Mouse (Mus musculus) lung, embryonic 14.5 days (tissue): ENCODE results near the gene Srr. TPM values are rescaled to one million over a fixed set of nuclear protein-coding genes. Genes with fewer than 3 reads are reported as not detected.
A peak's percentile ranks its signal among the peaks of the same experiment; 100 is the strongest.

Experiments used
- ATAC-seq: fragments of 200-750 bp; cut with Nextera tagmentation; 2 replicates; pipeline ENCODE4 v1.8.0; 2017; ENCODE audit warnings: mild to moderate bottlenecking, moderate TSS enrichment, moderate library complexity; ENCODE audit not compliant: insufficient read depth
- DNase-seq: peaks from one replicate; pipeline ENCODE4 v3.0.0-alpha.2; 2015
- H3K27ac ChIP-seq: fragments of 300-500 bp; sonication (generic); 2 replicates; pipeline ENCODE4 v1.5.1; 2014; ENCODE audit warnings: low read depth, mild to moderate bottlenecking, moderate library complexity
- H3K27me3 ChIP-seq: fragments of 300-500 bp; sonication (generic); 2 replicates; pipeline ENCODE4 v1.6.1; 2014; ENCODE audit warnings: low read length, control low read depth; ENCODE audit not compliant: insufficient read depth
- H3K36me3 ChIP-seq: fragments of 300-500 bp; sonication (generic); 2 replicates; pipeline ENCODE4 v1.6.1; 2014; ENCODE audit warnings: control low read depth; ENCODE audit not compliant: insufficient read depth
- H3K4me1 ChIP-seq: fragments of 300-500 bp; sonication (generic); 2 replicates; pipeline ENCODE4 v1.6.1; 2014; ENCODE audit warnings: antibody characterized with exemption, control low read depth; ENCODE audit not compliant: insufficient read depth
- H3K4me2 ChIP-seq: fragments of 300-500 bp; sonication (generic); 2 replicates; pipeline ENCODE4 v1.6.1; 2014; ENCODE audit warnings: mild to moderate bottlenecking
- H3K4me3 ChIP-seq: fragments of 300-500 bp; sonication (generic); 2 replicates; pipeline ENCODE4 v1.5.1; 2014; ENCODE audit warnings: low read depth, low read length
- H3K9ac ChIP-seq: fragments of 300-500 bp; sonication (generic); 2 replicates; pipeline ENCODE4 v1.6.1; 2014
- H3K9me3 ChIP-seq: fragments of 300-500 bp; sonication (generic); 2 replicates; pipeline ENCODE4 v1.6.1; 2016; ENCODE audit warnings: low read depth, low read length, control low read depth
- CTCF ChIP-seq: IDR thresholded peaks from 2 replicates; pipeline ENCODE4 v1.5.1; 2016; ENCODE audit warnings: antibody characterized with exemption, low read depth
- WGBS: fragments of 180-500 bp; shearing (Covaris S2); extraction: QIAGEN DNeasy Blood & Tissue Kit; methylation state at CpG from one replicate; pipeline ENCODE4 v1.1.7; 2014; 5-methylcytosine and 5-hydroxymethylcytosine counted together
- polyA plus RNA-seq: library from polyadenylated mRNA; unstranded; fragments of >200 nt; fragmentation: Nextera tagmentation; extraction: Ambion mirVana; gene quantifications from 2 replicates; pipeline ENCODE4 v1.2.1, GENCODE M21; 2014

Srr gene
- polyA plus RNA-seq, 1 experiment from 2014 or later = 23.6 TPM

DNA sequence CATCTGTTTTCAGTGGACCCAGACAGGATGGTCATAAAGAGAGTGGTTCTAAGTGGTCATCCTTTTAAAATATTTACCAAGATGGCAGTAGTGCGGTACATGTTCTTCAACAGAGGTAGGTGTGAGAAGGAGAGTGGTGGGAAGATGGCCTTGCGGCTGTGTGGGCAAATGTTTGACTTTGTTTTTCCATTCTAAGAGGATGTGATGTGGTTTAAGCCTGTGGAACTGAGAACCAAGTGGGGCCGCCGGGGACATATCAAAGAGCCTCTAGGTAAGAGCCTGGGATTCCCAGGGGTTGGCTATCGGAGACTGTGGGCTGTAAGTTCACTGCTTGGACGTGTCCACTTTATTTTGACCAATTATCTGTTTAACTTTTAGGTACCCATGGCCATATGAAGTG, 17.9 kb downstream of the Srr start:
- no peak overlapping the region for H3K4me2 ChIP-seq
- H3K27ac ChIP-seq = no peak overlapping the region
- H3K9me3 ChIP-seq = no peaks in the 10 kb centered on the region
- H3K27me3 ChIP-seq = no peaks in the 10 kb centered on the region
- peaks cover 77% of the 10 kb centered on the region for H3K36me3 ChIP-seq
- no peak overlapping the region for H3K4me3 ChIP-seq
- H3K9ac ChIP-seq = no peak overlapping the region
- WGBS = 90% methylated on average over 6 of the region's 6 CpGs
- ATAC-seq = no peak
- no peaks in the 10 kb centered on the region for H3K4me1 ChIP-seq
- no peak for TF ChIP-seq CTCF
- DNase-seq = no peak

DNA sequence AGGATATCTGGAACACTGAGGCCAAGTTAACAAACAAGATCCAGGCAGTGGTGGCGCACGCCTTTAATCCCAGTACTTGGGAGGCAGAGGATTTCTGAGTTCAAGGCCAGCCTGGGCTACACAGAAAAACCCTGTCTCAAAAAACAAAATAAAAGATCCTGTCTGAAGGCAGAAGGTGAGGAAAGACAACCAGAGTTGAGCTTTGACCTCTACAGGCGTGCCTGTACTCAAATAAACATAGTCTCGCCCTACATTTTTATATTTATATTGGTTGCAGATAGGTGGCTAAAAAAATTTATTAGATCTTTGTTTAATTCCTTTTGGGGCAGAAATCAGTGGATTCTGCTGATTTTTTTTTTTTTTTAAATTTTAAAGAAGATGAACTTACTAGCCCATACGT, 23.3 kb downstream of the Srr start:
- Histone ChIP-seq H3K4me3 (no peak overlapping the region), H3K9me3 (no peaks in the 10 kb centered on the region), H3K27ac (no peak overlapping the region), H3K27me3 (no peaks in the 10 kb centered on the region), H3K36me3 (peaks cover 80% of the 10 kb centered on the region), H3K9ac (no peak overlapping the region), H3K4me2 (no peak overlapping the region), H3K4me1 (no peaks in the 10 kb centered on the region)
- ATAC-seq = no peak
- no peak for TF ChIP-seq CTCF
- WGBS = 80% methylated on average over 5 of the region's 5 CpGs
- no peak for DNase-seq

DNA sequence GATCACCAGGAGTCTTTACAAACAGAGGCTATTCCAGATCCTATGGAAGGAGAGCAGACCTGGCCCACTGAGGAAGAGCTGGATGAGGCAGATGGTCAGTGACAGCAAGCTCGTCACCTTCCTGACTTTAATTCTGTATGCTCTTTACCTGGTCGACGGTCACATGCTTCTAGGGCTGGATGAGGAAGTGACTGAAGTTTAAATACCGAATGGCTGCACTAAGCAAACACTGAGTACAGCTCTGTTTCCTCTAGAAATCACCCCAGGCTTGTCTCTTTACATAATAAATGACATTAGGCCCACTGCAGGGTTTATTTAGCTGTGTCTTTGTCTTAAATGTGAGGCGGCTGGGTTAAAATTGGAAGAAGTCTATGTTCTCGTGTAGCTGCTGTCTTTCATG, 24.2 kb downstream of the Srr start:
- no peak overlapping the region for H3K9ac ChIP-seq
- TF ChIP-seq CTCF = no peak
- ATAC-seq = no peak
- H3K27ac ChIP-seq = no peak overlapping the region
- H3K27me3 ChIP-seq = no peaks in the 10 kb centered on the region
- H3K9me3 ChIP-seq = no peaks in the 10 kb centered on the region
- WGBS = 79% methylated on average over 6 of the region's 6 CpGs
- DNase-seq = no peak
- H3K4me3 ChIP-seq = no peak overlapping the region
- no peak overlapping the region for H3K4me2 ChIP-seq
- H3K4me1 ChIP-seq = no peaks in the 10 kb centered on the region
- H3K36me3 ChIP-seq = peaks cover 72% of the 10 kb centered on the region

DNA sequence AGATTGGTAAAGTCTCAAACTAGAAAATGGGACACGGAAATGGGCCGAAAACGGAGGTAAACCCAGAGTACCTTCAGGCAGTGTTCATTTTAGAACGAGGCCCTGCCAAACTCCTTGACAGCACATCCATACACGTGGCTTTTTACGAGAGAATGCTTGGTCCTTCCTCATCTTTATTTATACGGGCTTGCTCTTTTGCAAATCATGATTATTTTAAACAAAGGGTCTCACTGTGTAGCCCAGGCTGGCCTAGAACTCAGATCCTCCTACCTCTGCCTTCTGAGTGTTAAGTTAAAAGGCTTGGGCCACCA, 27.3 kb downstream of the Srr start:
- H3K36me3 ChIP-seq = peaks cover 41% of the 10 kb centered on the region
- peak overlapping the region; percentile 98 for H3K4me2 ChIP-seq
- H3K4me1 ChIP-seq = no peaks in the 10 kb centered on the region
- TF ChIP-seq CTCF = no peak
- H3K9me3 ChIP-seq = no peaks in the 10 kb centered on the region
- DNase-seq (no peak), ATAC-seq (no peak)
- peak overlapping the region; percentile 73 for H3K4me3 ChIP-seq
- WGBS = 0% methylated on average over 7 of the region's 7 CpGs
- H3K27me3 ChIP-seq = no peaks in the 10 kb centered on the region
- peak overlapping the region; percentile 72 for H3K9ac ChIP-seq
- H3K27ac ChIP-seq = peak overlapping the region; percentile 81; the same call in 1 of the 2 replicates

DNA sequence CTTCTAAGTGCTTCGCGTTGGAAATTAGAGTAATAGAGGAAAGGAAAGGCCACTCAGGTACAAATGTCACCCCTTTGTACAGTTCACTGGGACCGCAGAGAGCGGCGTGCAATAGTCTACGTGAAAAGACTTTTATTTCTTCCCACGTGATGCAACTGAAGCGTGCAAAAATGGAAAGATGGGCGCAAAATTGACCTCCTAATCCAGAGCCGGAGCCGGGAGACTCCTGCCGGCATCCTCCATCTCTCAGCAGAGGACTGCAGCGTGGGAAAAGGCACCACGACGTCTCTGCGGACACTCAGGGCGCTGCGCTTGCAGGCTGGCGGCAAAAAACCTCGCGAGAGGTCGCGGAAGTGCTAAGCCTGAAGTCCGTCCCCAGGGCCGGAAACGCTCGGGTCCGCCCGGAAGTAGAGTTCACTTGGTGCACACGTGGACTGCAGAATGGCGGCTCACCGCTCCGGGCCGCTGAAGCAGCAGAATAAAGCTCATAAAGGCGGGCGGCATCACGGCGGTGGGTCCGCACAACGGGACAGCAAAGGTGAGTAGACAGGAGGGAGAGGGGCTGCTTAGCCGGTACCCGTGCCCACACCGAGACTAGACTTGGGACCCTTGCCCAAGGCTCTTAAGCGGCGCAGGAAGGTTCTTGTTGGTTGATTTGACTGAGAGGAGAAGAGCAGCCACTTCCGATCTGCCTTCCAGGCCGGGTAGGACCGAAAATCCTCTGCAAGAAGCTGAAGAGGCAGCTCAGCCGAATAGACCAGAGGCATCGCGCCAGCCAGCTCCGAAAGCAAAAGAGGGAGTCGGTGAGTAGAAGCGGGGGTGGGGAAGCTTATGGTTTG, 27.9 kb downstream of the Srr start, which contains the start of gene Tsr1:
TSS of gene Tsr1 (plus strand) at position 394 of the 839 bp plus-strand sequence.
- DNase-seq (peak; percentile 97), ATAC-seq (peak; percentile 90)
- under 1% methylated on average over 54 of the region's 54 CpGs for WGBS
- peaks cover 35% of the 10 kb centered on the region for H3K36me3 ChIP-seq
- H3K4me1 ChIP-seq = no peaks in the 10 kb centered on the region
- H3K4me3 ChIP-seq = peak within 1 kb of the TSS; percentile 73
- peak within 1 kb of the TSS; percentile 98 for H3K4me2 ChIP-seq
- no peak for TF ChIP-seq CTCF
- H3K27me3 ChIP-seq = no peaks in the 10 kb centered on the region
- H3K9me3 ChIP-seq = no peaks in the 10 kb centered on the region
- peak within 1 kb of the TSS; percentile 81 for H3K27ac ChIP-seq
- peak within 1 kb of the TSS; percentile 72 for H3K9ac ChIP-seq

DNA sequence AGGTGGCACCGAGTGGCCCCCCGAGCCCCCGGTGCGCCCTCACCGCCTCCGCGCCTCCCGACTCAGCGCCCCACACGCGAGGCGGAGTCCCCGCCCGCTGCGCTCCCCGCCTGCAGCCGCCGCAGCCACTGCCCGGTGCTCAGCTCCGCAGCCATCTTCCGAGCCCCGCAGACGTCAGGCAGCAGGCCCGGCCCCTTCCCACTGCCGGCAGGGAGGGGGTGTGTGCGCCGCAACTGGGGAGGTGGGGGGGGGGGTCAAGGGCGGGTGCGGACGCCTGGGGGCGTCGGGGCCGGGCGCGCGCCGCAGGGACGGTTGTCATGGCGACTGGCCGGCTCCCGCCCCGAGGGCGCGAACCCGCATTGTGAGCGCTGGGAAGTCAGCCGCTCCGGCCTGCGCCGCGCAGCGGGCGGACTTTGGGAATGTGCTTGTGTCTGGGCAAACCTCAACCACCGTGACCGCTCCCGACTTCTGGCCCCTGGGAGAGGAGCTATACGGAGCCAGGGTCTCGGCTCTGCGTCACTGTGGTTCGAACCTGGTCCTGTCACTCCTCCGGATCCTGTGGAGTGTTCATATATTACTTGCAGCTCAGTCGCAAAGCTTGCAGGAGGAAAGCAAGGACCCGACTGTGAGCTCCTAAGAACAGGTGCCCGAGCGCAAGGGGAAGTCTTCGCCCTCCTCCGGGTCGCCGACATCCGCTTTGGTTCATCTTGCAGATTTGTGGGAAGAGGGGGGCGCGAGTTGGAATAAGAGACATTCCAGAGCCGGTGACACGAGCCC, 28.7 kb downstream of the Srr start, which contains the start of gene Sgsm2:
TSS of gene Sgsm2 (minus strand) at position 160 of the 777 bp plus-strand sequence.
- no peaks in the 10 kb centered on the region for H3K4me1 ChIP-seq
- WGBS = under 1% methylated on average over 74 of the region's 74 CpGs
- H3K4me2 ChIP-seq = peak within 1 kb of the TSS; percentile 98
- H3K9ac ChIP-seq = peak within 1 kb of the TSS; percentile 72
- peak within 1 kb of the TSS; percentile 81 for H3K27ac ChIP-seq
- no peaks in the 10 kb centered on the region for H3K27me3 ChIP-seq
- DNase-seq = peak; percentile 81
- no peak for TF ChIP-seq CTCF
- peak within 1 kb of the TSS; percentile 73 for H3K4me3 ChIP-seq
- peaks cover 29% of the 10 kb centered on the region for H3K36me3 ChIP-seq
- no peaks in the 10 kb centered on the region for H3K9me3 ChIP-seq
- peak; percentile 70 for ATAC-seq
